Mouse (Mus musculus) 3T3-L1 (cell line): ENCODE measurements around the gene Adad1.

Experiments used
- DNase-seq: peaks from one replicate; pipeline ENCODE4 v3.0.0-alpha.2; 2015; ENCODE audit warnings: low read depth, low spot score

The Adad1 gene

DNA sequence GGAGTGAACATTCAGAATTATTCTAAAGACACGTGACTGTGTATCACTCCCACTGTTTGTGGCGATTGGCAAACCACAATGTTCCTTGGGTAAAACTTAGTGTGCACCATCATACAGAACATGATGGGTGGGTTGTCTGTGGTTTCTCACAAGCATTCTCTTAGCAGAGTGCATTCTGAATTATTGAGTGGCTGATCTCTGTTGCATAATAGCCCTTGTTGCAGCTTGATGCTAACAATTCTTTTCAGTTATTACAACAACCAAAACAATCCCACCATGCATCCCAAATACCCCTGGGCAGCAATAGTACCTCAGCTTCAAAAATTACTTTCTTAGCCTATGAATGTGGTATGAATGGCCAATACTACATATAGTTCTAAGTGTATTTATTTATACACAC is 106.0 kb downstream of the Adad1 start:
- no peak for DNase-seq
